Mouse (Mus musculus) heart, embryonic 12.5 days (tissue): Measurements from ENCODE around the gene Ston1. TPM values are rescaled to one million over a fixed set of nuclear protein-coding genes. Genes with fewer than 3 reads are reported as not detected.

Experiments used
- ATAC-seq: fragments of 200-750 bp; cut with Nextera tagmentation; 2 replicates; pipeline ENCODE4 v1.8.0; 2017; ENCODE audit warnings: moderate TSS enrichment, moderate library complexity; ENCODE audit not compliant: insufficient number of reproducible peaks, low FRiP score
- H3K27ac ChIP-seq: fragments of 300-500 bp; sonication (generic); 2 replicates; pipeline ENCODE4 v1.5.1; 2016; ENCODE audit warnings: mild to moderate bottlenecking, moderate library complexity; ENCODE audit not compliant: poor library complexity, severe bottlenecking
- H3K27me3 ChIP-seq: fragments of 300-500 bp; sonication (generic); replicated peaks from 2 replicates; pipeline ENCODE4 v1.6.1; 2016; ENCODE audit warnings: mild to moderate bottlenecking, moderate library complexity
- H3K36me3 ChIP-seq: fragments of 300-500 bp; sonication (generic); 2 replicates; pipeline ENCODE4 v1.6.1; 2016; ENCODE audit warnings: mild to moderate bottlenecking, moderate library complexity
- H3K4me1 ChIP-seq: fragments of 300-500 bp; sonication (generic); replicated peaks from 2 replicates; pipeline ENCODE4 v1.6.1; 2016; ENCODE audit warnings: mild to moderate bottlenecking
- H3K4me2 ChIP-seq: fragments of 300-500 bp; sonication (generic); 2 replicates; pipeline ENCODE4 v1.6.1; 2016; ENCODE audit warnings: mild to moderate bottlenecking, moderate library complexity
- H3K4me3 ChIP-seq: fragments of 300-500 bp; sonication (generic); 2 replicates; pipeline ENCODE4 v1.5.1; 2016; ENCODE audit warnings: mild to moderate bottlenecking
- H3K9ac ChIP-seq: fragments of 300-500 bp; sonication (generic); 2 replicates; pipeline ENCODE4 v1.6.1; 2016; ENCODE audit warnings: mild to moderate bottlenecking, moderate library complexity
- H3K9me3 ChIP-seq: fragments of 300-500 bp; sonication (generic); replicated peaks from 2 replicates; pipeline ENCODE4 v1.6.1; 2016; ENCODE audit warnings: mild to moderate bottlenecking, moderate library complexity
- WGBS: fragments of 180-500 bp; shearing (Covaris S2); methylation state at CpG from one replicate; pipeline ENCODE4 v1.1.7; 2016; 5-methylcytosine and 5-hydroxymethylcytosine counted together
- polyA plus RNA-seq: library from polyadenylated mRNA; unstranded; fragments of >200 nt; fragmentation: Nextera tagmentation; extraction: Ambion mirVana; gene quantifications from 2 replicates; pipeline ENCODE4 v1.2.1, GENCODE M21; 2016

Gene Ston1
- polyA plus RNA-seq, 1 experiment from 2014 or later, result 5.4 TPM

DNA sequence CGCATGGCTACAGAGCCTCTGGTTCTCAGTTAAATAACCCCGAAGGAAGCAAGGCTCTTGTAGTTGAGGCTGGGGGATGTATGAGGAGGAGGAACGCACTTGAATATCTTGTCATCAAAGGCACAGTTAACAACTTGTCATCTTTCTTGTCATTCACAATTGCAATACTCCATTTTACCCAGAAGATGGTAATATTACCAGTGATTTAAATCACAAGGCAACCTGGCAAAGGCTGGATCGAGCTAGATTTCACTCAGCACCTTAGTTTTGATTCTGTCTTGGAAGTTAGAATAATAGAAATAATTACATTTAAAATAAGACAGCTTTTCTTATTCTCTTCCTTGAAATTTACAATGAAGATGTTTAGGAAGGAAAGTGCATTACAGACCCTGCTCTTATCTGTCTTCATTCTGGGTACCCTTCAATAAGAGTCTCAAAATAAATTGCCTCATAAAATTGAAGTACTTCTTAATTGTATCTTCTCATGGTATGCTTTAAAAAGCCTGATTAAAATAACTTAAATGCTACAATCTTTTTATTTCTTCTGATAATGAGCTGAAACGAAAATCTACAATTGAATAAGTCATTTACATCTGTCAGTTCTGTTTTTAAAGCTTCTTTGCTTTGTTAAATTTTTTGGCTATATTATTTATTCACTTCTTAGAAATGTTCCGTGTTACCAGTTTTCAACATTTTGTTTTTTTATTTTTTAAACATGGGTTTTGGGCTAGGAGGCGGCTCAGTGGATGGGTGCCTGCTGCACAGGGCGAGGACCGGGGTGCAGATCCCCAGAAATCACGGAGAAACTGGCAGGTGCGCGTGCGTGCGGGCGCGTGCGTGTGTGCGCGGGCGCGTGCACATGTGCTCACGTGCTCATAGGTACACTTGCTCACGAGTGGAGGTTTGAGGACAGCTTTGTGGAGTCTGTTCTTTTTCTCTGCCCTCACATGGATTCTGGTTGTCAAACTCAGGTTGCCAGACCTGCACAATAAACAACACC is 78.1 kb downstream of the Ston1 start:
- ATAC-seq, result no peak
- 88% methylated on average over 23 of the region's 23 CpGs for WGBS
- H3K27me3 ChIP-seq, result no peaks in the 10 kb centered on the region
- no peak overlapping the region for H3K4me3 ChIP-seq
- H3K27ac ChIP-seq, result no peak overlapping the region
- no peak overlapping the region for H3K4me2 ChIP-seq
- H3K36me3 ChIP-seq, result no peaks in the 10 kb centered on the region
- H3K9ac ChIP-seq, result no peak overlapping the region
- no peaks in the 10 kb centered on the region for H3K4me1 ChIP-seq
- H3K9me3 ChIP-seq, result no peaks in the 10 kb centered on the region

DNA sequence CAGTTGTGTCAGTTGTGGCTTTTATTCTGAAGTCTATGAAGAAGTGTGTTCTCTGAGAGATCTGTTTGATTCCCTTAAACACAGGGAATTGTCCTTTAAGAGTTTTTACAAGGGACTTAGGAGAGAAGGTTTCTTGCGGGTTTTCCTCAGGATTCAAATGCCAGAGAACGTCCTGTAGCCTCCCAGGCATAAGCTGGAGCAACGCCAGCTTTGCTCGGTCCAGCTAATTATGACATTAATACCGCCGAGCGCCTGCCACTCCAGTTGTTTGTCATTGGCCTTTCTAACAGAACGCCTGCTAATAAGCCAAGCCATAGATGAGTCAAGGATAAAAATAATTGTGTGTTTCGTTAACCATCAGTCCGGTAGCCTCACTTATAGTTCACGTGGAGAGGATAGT is 90.7 kb downstream of the Ston1 start:
- Histone ChIP-seq H3K4me3 (no peak overlapping the region), H3K9ac (no peak overlapping the region), H3K4me2 (no peak overlapping the region), H3K4me1 (no peaks in the 10 kb centered on the region), H3K27ac (no peak overlapping the region), H3K36me3 (no peaks in the 10 kb centered on the region), H3K27me3 (no peaks in the 10 kb centered on the region), H3K9me3 (no peaks in the 10 kb centered on the region)
- WGBS, result 76% methylated on average over 11 of the region's 11 CpGs
- ATAC-seq, result no peak

DNA sequence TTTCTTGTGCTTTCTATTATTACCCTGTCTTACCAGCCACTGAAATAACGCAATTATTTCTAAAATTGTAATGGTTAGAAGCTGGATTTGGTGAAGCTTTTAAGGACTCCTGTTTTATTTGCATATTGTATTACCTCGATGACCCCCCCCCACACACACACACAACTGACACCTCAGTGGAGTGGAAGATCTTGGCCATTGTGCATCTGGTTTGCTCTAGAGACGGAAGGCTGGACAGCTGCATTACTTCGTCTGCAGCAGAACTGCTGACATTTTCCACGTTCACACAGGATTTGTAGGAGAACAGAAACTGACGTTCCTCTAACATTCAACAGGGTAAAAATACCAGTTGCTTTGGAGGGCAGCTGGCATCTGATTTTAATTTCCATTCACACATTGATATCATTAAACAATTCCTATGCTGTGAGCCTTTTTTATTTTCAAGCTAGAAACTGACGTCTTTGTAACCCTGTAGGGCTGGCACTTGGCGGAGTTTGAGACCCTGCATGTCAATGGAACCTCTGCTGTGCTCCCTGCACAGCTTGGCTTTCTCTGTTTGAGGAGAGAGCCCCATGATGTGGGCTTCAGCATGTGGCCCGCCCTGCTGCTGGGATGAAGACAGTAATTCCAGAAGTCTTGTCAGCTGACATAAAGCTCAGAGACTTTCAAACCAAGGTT is 99.3 kb downstream of the Ston1 start:
- 53% methylated on average over 9 of the region's 9 CpGs for WGBS
- H3K4me2 ChIP-seq, result no peak overlapping the region
- no peak overlapping the region for H3K27ac ChIP-seq

DNA sequence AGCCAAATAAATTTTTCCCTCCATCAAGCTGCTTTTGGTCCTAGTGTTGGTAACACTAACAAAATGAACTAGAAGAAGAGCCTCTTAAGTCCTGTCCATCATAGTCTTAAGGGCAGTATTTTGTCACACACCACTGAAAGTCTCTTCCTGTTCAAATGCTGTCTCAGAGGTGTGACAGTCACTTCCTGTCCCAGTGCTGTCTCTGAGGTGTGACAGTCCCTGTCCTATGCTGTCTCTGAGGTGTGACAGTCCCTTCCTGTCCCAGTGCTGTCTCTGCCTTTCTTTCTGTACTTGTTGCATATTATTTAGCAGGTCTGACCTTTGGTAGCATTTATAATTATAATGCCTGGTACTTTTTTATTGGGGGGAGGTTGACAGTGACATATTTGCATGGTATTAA is 103.4 kb downstream of the Ston1 start:
- H3K4me2 ChIP-seq, result no peak overlapping the region
- no peak for ATAC-seq
- no peaks in the 10 kb centered on the region for H3K36me3 ChIP-seq
- no peak overlapping the region for H3K9ac ChIP-seq
- no peak overlapping the region for H3K4me3 ChIP-seq
- H3K27me3 ChIP-seq, result no peaks in the 10 kb centered on the region
- H3K27ac ChIP-seq, result no peak overlapping the region
- no peaks in the 10 kb centered on the region for H3K4me1 ChIP-seq
- peaks cover 4% of the 10 kb centered on the region; the same call in 1 of the 2 replicates for H3K9me3 ChIP-seq

More for the DNA sequence above, 99.3 kb downstream of the Ston1 start:
- no peaks in the 10 kb centered on the region for H3K36me3 ChIP-seq
- no peaks in the 10 kb centered on the region for H3K27me3 ChIP-seq
- ATAC-seq, result no peak
- no peak overlapping the region for H3K4me3 ChIP-seq
- H3K4me1 ChIP-seq, result no peaks in the 10 kb centered on the region
- no peak overlapping the region for H3K9ac ChIP-seq
- peaks cover 4% of the 10 kb centered on the region; the same call in 1 of the 2 replicates for H3K9me3 ChIP-seq

DNA sequence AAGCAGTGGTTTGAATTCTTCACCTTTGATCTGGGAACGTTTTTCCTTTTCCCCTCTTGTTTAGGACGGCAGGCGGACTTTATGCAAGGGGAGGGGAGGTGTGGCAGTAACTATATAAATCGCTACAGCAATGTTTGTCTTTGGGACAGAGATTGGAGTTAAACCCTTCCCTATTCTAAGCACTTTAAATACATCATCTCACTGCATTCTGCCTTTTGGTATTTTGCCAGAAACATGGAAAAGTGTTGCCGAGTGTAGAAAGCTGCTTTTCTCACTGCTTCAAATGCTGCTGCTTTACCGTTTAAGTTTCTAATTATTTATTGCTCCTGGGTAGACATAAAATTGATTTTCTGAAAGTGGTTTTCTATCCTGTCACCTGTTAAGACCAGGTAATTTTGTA is 104.9 kb downstream of the Ston1 start:
- Histone ChIP-seq H3K4me3 (no peak overlapping the region), H3K36me3 (no peaks in the 10 kb centered on the region), H3K27me3 (no peaks in the 10 kb centered on the region), H3K4me2 (no peak overlapping the region), H3K4me1 (no peaks in the 10 kb centered on the region), H3K27ac (no peak overlapping the region), H3K9ac (no peak overlapping the region), H3K9me3 (peaks cover 4% of the 10 kb centered on the region; the same call in 1 of the 2 replicates)
- 37% methylated on average over 6 of the region's 6 CpGs for WGBS
- no peak for ATAC-seq

DNA sequence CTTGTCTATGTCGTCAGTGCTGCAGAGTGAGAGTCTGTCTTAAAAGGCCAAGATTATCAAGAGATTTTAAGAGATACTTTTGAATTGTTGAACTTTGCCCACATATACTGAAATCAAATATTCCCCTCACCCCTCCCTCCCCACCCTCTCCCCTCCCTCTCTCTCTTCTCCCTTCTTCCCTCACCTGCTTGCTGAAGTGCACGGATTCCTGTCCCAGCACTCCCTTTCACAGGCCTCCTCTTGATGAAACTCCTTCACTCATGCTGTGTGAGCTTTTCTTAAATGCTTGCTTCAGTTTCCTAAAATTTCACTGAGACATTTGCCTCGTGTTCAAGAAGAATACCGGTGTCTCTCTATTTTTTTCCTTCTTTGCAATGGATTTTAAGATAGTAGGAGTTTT is 105.6 kb downstream of the Ston1 start:
- no peaks in the 10 kb centered on the region for H3K4me1 ChIP-seq
- no peak for ATAC-seq
- 41% methylated on average over 4 of the region's 4 CpGs for WGBS
- no peaks in the 10 kb centered on the region for H3K36me3 ChIP-seq
- peaks cover 4% of the 10 kb centered on the region; the same call in 1 of the 2 replicates for H3K9me3 ChIP-seq
- H3K4me3 ChIP-seq, result no peak overlapping the region
- H3K27me3 ChIP-seq, result no peaks in the 10 kb centered on the region
- no peak overlapping the region for H3K4me2 ChIP-seq
- no peak overlapping the region for H3K27ac ChIP-seq
- no peak overlapping the region for H3K9ac ChIP-seq

DNA sequence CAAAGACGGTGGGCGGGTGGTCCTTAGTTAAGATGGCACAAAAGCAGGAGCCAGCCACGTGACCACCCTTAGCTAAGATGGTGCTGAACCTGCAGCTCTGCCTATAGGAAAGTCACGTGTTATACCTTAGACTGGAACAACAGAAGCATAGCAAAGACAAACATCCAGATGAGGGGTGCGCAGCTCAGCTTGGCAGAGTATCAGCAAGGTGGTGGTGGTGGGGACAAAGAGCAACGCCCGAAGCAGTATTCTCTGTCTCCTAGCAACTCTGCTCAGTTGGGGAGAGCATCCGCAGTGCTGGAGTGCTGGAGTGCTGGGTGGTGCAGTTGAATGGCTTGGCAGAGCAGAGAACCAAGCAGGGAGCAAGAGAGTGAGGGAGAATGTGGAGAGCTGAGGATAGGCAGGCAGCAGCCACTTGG is 108.8 kb downstream of the Ston1 start:
- WGBS, result 60% methylated on average over 8 of the region's 8 CpGs
- no peak overlapping the region for H3K4me3 ChIP-seq
- no peaks in the 10 kb centered on the region for H3K27me3 ChIP-seq
- no peak overlapping the region for H3K27ac ChIP-seq
- no peaks in the 10 kb centered on the region for H3K36me3 ChIP-seq
- H3K9me3 ChIP-seq, result no peaks in the 10 kb centered on the region
- H3K9ac ChIP-seq, result no peak overlapping the region
- ATAC-seq, result no peak
- no peaks in the 10 kb centered on the region for H3K4me1 ChIP-seq
- H3K4me2 ChIP-seq, result no peak overlapping the region

Other genes starting within 250 kb of the Ston1 start
- gene Foxn2, start 157.0 kb upstream of the Ston1 start, polyA plus RNA-seq, result 12.2 and 12.4 TPM in 2 replicates
- gene Ppp1r21, start 67.6 kb upstream of the Ston1 start, polyA plus RNA-seq, result 12.4 and 16.1 TPM in 2 replicates
- gene Gtf2a1l, start 71.0 kb downstream of the Ston1 start, polyA plus RNA-seq, result 0.17 and 0.20 TPM in 2 replicates
- 0.19 TPM in 1 of 2 replicates, not detected in the other for gene Lhcgr, start 194.3 kb downstream of the Ston1 start, polyA plus RNA-seq